Mouse (Mus musculus) lung, postnatal 10 days (tissue): ENCODE results near the gene Fam219a.

Experiments
- DNase-seq: peaks from one replicate; pipeline ENCODE4 v3.0.0; 2021

Gene Fam219a

DNA sequence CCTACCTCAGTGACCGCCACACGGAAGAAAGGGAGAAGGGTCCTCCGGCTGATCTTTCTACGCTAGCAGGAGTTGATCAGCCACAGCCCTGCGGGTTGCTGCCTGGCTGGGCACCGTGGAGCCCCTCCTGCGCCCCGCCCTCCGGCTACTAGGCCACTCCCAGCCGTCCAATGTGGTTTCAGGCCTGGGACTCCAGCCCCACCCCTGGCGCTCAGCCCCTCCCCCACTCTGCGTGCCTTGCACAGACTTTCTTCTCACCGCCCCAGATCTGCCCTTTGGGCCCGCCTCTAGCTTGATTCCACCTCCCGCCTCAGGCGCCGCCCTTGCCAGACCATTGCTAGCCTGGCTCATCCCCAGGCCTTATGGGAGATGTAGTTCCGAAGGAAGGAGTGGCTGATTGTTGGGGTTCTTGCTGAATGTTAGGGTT is 66.3 kb downstream of the Fam219a start, which contains the start of gene AI464131:
Gene AI464131, minus strand, starts transcription at position 91 of the 427 bp plus-strand sequence.
- peak; percentile 100 for DNase-seq

DNA sequence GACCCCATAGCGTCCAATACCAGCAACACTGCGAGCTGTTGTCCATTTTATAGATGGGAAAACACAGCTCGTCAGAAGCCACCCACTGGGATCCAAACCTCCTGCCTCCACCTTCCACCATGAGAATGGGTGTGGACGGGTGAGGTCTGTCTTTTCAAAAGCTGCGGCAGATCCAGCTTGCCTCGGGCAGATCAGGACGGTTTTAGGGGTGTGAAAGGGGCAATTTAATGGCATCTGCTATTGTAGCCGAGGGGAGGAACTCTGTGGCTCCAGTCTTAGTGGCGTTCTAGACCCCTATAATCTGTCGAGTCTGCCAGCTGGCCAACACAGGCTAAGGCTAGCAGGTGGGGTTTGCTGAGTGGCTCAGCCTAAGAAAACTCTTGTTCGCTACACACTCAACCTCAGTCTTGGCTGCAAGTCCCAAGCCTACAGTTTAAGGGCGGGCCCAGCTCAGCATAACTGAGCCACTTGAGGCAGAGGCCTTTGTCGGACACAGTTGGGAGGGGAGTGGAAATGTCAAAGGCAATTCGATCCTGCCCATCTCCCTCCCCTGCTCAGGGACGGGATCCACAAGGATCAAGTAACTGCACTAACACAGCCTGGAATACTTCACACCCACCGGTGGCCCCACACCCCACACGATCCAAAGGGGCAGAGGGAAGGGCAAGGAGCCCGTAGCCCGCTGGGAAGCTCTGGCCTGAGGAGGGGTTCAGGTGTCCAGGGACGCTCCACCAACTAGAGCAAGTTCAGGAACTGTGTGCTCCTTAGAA is 67.0 kb downstream of the Fam219a start:
- DNase-seq: peak; percentile 64

DNA sequence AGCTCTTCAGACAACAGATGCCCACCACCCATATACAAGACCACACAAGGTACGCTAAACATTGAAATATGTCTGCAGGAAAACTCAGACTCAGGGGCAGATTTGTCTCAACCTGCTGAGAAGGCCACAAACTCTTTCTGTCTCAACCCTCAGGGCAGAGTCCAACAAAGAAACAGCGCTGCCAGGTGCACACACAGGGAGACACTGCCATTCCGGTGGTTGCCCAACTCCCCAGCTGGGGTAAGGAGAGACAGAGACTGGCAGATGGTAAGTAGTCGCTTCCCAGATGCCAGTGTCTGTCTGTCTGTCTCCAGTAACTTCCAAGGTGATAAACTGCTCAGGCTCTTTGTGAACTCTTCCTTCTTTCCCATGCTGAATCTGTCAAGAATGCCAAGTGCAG is 68.6 kb downstream of the Fam219a start:
- no peak for DNase-seq

DNA sequence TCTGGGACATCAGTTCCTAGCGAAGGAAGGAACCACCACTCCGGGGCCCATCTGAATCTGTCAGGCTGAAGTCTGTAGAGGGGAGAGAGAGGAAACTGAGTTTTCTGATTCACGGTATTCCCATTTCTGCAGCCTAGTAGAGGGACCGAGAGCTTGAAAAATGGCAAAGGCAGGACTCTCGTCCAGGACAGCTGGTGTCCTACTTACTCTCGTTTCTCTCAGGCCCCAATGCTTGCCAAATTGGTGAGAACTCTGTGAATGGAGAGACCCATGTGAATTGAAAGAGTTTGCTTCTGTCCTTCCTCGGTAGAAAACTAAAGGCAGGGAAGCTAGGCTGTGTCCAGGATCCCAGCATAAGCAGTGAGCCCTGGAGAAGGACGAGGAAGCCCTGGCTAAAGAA is 69.7 kb downstream of the Fam219a start:
- DNase-seq: no peak

DNA sequence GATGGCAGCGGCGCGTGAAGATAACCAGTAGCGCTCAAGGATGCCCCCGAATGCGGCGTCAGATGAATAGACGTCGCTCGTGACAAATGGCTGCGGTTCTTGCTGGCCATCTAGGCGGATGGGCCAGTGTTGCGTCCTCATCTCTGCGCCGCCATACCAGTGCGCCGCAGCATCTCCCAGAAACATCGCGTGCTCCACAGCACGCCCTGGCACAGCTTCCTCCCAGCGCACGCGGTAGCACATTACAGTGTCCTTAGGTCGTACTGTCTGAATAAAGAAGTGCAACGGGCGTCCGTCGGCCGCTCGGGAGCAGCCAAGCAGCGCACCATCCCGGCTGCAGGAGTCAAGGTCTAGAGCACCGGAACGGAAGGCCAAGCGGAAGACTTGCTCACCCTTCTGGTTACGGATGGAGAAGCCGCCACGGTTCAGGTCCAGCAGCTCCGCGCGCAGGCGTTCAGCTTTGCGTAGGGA is 70.4 kb downstream of the Fam219a start:
- no peak for DNase-seq

DNA sequence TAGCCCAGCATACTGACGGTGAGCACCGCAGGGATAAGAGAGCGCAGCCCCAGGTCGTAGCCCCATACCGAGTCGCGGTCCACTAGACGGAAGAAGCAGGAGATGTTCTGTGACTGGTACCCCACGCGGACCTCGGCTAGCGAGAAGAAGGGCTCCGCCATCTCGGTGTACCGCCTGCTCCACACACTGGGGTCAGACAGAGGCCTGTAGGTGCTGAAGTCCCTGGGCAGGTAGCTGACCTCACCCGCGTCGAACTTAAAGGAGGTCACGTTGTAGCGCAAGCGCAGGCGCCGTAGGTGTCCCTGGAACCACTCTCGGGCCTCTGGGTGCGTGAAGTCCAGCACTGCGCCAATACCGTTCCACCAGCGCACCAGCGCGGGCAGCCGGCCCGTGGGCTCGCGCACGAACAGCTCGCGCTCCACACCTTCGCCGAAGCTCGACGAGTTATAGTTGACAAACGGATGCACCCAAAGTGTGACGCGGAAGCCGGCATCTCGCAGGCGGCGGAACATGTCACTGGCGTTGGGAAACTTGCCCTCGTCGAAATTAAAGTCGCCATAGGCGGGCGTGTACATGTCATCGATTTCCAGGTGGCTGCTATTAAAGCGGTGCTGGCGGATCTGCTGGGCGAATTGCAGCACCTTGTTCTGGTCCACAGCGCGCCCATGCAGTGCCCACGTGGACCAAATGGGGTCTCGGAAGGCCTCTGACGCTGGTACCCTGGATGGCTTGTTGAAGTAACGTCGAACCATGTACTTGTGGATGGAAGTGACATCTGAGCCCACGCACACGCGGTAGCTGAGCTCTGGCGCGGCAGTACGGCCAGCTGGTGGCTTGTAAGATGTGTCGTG is 71.1 kb downstream of the Fam219a start:
- no peak for DNase-seq

DNA sequence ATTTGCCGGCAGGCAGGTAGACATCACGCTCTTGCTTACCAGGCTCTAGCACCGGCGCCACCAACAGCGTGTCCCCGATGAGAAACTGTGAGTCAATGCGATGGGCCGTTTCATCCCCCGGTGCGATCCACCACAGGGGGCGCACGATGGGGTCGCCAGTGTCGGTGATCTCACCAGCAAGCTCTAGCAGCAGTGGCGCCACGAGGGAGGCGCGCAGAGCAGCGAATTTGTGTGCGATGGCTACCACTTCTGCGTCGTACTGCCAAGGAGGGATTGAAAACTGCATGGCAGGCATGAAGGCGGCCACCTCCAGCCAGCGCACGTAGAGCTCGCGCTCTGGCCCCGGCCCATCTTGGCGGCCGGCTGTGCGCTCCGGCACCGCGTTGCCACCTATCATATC is 71.8 kb downstream of the Fam219a start:
- peak; percentile 45 for DNase-seq

DNA sequence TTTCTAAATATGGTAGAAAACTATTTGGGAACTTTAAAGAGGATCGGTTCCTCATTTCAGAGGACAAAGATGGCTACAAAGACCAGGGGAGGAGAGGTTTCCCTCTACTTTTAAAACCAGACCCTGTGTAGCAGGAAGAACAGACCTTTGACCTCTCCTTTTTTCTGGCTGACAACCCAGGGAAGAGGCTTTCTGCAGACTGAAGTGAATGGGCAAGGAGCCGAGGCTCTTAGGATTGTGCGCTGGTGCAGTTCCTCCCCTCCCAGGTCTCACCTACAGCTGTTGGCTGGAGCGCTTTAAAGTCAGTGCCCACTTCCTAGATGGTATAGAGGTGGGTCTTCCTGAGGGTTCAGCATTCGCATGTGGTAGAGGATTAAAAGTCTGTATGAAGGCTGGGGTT is 72.3 kb downstream of the Fam219a start:
- no peak for DNase-seq

DNA sequence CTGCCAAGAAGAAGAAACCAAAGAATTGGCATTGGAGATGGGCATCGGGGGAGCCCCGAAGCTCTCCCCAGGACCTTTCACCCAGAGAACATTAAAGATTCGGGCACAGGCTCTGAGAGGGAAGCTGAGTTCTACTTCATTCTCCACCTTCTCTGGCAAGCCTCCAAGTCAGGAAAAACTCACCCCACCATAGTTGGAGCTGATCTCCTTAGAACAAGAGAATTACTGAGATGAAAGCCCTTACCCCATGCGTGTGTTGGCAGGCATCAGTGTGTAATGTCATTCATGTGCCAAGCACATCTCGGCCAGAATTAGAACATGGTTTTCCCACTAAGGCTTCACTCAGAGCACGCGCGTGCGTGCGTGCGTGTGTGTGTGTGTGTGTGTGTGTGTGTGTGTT is 73.5 kb downstream of the Fam219a start:
- DNase-seq: peak; percentile 53

DNA sequence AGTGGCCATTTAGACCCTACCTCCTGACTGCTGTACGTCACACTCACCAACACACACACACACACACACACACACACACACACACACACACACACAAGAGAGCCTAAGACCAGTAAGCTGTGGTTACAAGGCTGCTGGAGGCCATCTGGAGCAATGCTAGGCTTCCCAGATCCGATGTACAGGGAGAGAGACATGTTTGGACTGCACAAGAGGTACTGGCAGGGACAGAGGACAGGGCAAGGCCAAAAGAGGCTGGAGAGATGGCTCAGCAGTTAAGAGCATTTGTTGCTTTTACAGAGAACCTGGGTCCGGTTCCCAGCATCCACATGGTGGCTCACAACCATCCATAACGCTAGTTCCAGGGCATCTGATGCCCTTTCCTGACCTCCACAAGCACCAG is 74.3 kb downstream of the Fam219a start:
- no peak for DNase-seq

DNA sequence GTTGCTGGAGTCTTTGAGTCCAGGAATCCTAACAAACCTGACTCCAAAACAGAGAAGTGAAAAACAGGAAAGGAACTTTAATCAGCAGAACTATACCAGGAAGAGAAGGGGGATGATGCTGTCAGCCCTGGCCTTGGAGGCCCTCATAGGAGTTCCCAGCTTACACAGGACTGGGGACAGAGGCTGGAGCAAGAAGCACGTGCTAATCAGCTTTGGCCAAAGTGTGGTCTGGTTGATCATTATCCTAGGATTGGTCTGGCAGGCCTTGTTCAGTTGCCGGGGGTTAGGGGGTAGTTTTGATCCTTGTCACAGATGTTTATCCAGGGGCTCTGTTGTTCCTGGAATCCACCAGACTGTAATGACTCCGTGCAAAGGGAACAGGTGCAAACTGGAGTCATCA is 75.0 kb downstream of the Fam219a start:
- DNase-seq: no peak

DNA sequence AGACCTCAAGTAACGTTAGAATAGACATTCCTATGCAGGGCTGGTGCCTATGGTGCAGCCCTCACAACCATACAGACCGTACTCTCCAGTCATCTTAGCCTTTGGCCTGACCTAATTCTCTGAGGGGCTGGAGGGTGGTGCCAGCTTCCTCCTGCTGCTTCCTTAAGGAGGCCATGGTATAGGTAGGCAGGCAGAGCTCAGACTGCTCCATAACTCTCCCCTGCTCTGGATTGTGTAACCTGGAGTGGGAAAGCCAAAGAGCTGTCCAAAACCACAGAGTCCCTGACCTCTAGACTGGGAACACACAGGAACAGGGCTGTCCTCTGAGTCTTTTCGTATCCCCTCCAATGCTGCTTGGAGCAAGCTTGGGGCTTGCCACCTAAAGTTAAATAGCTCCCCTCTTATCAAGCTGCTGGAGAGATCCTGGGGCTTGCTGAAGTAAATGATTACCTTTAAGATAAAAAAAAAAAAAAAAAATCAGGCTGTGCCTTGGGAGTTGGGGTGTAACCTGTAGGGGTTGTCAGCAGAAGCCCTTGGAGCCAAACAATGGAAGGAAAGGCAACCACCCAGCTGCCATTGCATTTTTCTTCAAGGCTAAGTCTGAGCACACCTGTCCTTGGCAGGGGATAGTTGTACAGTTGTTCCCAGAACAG is 75.7 kb downstream of the Fam219a start:
- peak; percentile 53 for DNase-seq

DNA sequence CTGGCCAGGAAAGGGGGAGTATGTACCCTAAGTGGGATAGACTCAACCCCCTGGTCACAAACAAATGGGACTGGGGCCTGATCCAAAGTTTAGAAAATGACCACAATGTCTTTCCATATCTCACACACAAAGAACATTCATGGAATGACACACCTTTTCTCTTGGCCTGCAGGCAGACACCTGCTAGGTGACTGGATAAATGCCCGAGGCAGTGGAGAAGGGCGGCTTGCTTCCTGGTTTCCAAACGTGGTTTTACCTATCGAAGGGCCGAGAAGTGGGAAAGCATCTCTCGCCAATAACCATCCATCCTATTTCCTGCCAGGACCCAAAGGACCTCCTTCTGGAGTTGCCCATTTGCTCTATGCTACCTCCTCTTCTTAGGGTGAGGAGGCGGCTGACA is 76.4 kb downstream of the Fam219a start:
- no peak for DNase-seq

DNA sequence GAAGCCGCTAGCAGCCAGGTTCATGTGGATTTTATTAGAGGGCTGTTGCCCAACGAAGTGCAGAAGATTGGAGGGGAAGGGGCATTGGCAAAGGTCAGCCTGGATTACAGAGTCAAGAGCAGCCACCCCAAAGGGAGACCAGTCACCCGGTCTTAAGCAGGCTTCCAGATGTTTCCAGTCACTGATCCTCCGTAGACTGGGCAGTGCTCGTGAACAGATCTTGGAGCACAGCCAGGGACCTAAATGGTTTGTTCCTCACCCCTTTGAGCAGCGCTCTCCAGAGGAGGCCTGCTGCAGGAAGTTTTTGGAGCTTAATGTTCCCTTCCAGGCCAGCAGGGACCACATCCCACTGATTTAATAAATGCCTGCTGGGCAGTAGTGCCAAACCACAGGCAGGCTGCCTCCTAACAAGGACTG is 87.7 kb downstream of the Fam219a start:
- peak; percentile 89 for DNase-seq

DNA sequence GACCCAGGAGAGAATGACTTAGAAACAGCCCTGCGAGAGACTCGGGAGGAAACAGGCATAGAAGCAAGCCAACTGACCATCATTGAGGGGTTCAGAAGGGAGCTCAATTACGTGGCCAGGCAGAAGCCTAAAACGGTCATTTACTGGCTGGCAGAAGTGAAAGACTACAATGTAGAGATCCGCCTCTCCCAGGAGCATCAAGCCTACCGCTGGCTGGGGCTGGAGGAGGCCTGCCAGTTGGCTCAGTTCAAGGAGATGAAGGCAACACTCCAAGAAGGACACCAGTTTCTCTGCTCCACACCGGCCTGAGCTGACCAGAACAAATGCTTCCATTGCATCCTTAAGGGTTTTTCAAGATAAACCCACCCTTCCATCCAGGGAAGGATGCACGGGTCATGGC is 89.1 kb downstream of the Fam219a start:
- DNase-seq: peak; percentile 75

DNA sequence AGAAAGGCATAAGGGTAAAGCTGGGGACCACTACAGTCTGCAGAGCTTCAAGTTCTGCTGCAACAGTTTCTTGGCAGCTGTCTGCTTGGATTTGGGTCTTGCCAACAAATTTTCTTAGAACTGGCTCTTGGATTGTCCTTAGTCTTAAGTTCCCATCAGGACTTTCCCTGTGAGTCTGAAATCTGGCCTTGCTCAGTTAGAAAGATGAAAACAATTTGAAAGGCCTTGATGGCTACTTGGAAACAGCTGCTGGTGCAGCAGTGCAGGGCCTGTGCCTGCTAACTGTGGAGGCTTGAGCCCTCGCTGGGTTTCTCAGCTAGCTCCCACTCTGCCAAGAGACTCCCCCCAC is 89.9 kb downstream of the Fam219a start:
- DNase-seq: peak; percentile 68

DNA sequence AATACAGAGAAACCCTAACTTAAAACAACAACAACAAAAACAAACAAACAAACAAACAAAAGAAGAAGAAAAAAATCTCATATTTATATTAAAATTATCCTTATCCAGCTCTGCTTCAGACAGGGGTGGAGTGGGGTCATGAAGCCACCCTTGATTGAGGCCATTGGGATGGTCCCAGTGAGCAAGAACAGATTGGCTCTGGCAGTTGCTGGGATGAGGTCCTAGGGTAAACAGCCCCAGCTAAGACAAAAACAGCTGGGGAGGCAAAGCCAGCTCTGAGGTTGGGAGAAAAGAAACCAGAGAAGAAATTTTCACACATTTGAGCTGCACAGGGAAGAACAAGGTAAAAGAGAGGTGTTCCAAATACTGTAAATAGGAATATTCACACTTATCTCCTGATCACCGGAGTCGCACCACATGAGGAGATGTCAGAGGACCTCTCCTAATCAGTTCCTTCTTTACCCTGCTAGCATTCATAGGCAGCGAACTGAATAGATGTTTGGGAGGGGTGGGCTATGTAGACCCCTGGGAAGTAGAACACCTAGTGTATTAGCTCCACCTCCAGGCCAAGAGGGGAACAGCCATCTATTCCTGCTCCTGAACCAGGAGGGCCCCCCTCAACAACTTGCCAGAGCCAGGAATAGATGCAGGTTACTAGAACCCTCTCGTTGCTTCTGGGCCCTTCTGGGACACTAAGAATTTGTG is 90.4 kb downstream of the Fam219a start:
- no peak for DNase-seq

DNA sequence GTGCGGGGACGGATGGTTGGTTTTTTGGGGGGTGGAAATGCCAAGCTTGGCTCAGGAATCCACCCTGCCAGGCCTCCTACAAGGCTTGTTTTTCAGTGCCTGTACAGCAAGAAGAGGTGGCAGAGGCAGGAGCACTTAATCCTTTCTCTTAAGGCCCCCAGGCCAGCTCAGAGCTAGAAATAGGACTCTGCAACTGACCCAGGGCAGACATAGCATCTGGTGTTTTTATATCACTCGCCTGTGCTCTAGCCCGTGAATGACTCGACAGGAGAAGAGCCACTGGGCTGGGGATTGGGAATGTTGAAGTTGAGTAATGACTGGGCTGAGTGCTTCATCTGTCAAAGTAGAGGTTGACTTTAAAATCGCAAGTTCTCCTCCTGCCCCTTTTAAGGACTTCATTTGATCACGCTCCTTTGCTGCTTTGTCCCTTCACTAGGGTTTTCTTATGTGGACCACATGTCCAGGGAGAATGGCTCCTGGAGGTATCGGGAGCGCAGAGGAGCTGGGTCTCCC is 91.6 kb downstream of the Fam219a start:
- DNase-seq: no peak

DNA sequence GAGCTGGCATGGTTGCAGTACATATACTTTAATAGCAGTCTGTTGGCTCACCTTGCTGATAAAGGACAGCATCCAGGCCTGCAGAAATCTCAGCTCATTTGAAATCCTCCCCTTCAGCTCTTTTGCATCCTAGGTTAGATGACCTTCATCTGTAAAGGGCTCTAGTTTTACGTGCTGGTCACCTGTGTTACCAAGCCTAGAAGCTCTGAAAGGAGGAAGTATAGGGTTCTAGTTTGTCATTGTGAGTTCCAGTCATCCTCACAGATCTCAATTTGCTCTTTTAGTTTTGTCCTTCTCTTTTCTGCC is 98.0 kb downstream of the Fam219a start:
- no peak for DNase-seq

DNA sequence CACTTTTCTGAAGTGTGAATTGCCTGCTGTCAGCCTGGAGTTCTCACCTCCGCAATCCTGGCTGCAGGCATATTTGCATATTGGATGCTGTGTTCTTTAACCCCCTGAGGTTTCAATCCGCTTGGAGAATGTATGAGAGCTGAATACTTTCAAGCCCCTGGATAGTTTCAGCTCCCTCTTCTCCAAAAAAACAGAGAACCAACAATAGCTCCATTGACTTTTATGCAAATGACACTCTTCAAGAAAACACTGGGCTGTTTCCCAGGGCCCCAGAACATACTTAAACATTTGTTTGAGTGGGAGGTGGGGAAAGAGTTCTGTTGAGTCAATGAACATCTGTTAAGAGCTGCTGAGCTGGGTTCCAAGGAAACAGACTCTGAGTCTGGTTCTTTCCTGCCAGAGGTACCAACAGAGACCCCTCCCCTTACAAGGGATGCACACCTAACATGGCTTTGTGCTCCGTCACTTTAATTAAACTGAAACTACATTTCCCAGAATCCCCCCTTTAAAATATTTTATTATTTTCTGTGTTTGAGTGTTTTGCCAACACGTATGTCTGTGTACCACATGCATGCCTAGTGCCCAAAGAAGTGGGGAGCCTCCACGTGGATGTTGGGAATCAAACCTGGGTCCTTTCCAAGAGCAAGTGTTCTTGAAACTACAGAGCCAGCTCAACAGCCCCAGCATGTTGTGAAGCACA is 98.5 kb downstream of the Fam219a start:
- peak; percentile 13 for DNase-seq

DNA sequence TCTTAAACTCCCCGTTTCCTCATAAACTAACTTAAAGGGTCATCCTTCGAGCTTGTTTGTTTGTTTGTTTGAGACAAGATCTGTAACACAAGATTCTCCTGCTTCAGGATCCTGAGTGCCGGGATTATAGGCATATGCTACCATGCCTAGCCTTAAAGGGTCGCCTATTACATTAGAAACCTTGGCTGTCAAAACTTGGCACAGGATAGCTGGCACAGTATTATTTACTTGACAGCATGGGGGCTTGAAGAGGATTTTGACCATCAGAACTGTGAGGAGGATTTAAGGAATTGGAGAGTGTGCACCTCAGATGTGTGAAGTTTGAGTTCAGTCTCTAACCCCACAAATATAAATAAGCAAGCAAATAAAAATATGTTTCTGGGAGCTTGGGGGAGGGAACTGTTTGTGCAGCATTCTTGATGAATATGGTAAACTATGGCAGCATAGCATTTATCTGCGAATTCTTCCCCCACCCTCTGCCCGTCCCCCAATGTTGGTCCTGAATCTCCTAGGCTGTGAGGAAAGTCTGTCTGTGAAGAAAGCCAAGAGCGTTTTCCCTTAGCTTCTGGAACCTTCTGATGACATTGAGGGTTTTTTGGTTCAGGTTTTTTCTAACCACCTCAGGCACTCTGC is 99.2 kb downstream of the Fam219a start:
- DNase-seq: no peak

DNA sequence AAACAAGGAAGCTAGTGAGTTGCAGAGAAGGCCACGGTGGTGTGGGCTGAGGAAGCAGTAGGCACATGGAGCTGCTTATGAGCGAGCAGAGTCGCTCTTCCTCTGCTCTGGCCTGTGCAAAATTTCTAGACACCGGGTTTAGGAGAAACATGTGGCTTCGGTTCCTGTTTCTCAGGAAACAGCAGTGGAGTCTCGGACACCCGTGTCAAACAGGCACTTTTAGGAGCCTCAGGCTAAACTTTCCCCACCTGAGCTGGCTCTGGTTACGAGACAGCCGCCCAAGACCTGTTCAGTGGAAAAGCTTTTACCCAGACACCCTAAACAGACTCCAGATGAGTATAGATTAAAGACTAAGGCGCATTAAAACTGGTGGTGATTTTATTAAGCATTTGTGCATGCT is 100.1 kb downstream of the Fam219a start:
- DNase-seq: no peak
